Mouse (Mus musculus) lung, postnatal 0 days (tissue): ENCODE measurements at regions not wholly inside any gene's neighbourhood (a gene's known extent, or its start where the extent isn't known, plus 50 kb on each side); places are given as distances from the start of the nearest gene placed in this dataset.

Experiments
- ATAC-seq: fragments of 200-750 bp; cut with Nextera tagmentation; 2 replicates; pipeline ENCODE4 v1.8.0; 2017; ENCODE audit warnings: moderate library complexity
- DNase-seq: peaks from one replicate; pipeline ENCODE4 v3.0.0-alpha.2; 2016; ENCODE audit warnings: low spot score
- H3K27ac ChIP-seq: fragments of 300-500 bp; sonication (generic); 2 replicates; pipeline ENCODE4 v1.5.1; 2014; ENCODE audit warnings: antibody characterized with exemption, mild to moderate bottlenecking, low read length, mixed read lengths
- H3K27me3 ChIP-seq: fragments of 300-500 bp; sonication (generic); replicated peaks from 2 replicates; pipeline ENCODE4 v1.6.1; 2014; ENCODE audit warnings: low read length, mixed read lengths; ENCODE audit not compliant: insufficient read depth
- H3K36me3 ChIP-seq: fragments of 300-500 bp; sonication (generic); 2 replicates; pipeline ENCODE4 v1.6.1; 2014; ENCODE audit warnings: low read length, mixed read lengths; ENCODE audit not compliant: insufficient read depth
- H3K4me1 ChIP-seq: fragments of 300-500 bp; sonication (generic); 2 replicates; pipeline ENCODE4 v1.6.1; 2014; ENCODE audit warnings: antibody characterized with exemption, low read depth, low read length, mixed read lengths; ENCODE audit not compliant: insufficient read depth
- H3K4me2 ChIP-seq: fragments of 300-500 bp; sonication (generic); replicated peaks from 2 replicates; pipeline ENCODE4 v1.6.1; 2014; ENCODE audit warnings: low read depth, mild to moderate bottlenecking, low read length, moderate library complexity, mixed read lengths
- H3K4me3 ChIP-seq: fragments of 300-500 bp; sonication (generic); 2 replicates; pipeline ENCODE4 v1.5.1; 2014; ENCODE audit warnings: low read depth, low read length
- H3K9ac ChIP-seq: fragments of 300-500 bp; sonication (generic); replicated peaks from 2 replicates; pipeline ENCODE4 v1.6.1; 2014; ENCODE audit warnings: low read depth, mild to moderate bottlenecking
- H3K9me3 ChIP-seq: fragments of 300-500 bp; sonication (generic); 2 replicates; pipeline ENCODE4 v1.6.1; 2016; ENCODE audit warnings: low read length, mixed read lengths
- CTCF ChIP-seq: IDR thresholded peaks from 2 replicates; pipeline ENCODE4 v1.5.1; 2016; ENCODE audit warnings: antibody characterized with exemption, mild to moderate bottlenecking
- EP300 ChIP-seq: IDR thresholded peaks from 2 replicates; pipeline ENCODE4 v1.6.1; 2016; ENCODE audit warnings: antibody characterized with exemption, mild to moderate bottlenecking, control low read depth
- WGBS: fragments of 180-500 bp; shearing (Covaris S2); extraction: QIAGEN DNeasy Blood & Tissue Kit; methylation state at CpG from one replicate; pipeline ENCODE4 v1.1.7; 2014; 5-methylcytosine and 5-hydroxymethylcytosine counted together

DNA sequence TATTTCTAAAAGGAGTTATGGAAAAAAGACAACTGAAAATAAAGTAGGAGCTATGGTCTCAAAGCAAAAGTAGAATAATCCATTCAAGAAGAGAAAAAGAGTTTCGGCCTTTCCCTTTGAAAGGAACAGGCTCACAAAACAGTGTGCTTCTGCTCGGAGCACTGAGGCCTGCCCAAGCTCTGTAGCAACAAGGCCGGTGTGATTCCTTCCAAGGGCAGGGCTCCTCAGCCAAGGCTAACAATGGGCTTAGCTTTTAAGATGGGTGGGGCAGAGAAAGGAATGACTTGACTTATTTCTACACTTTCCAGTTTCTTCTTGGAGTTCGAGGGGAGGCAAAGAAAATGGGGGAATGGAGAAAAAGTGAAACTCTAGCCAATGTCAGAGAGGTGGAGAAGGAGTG lies 161.4 kb downstream of the Faxc start:
- no peak overlapping the region for H3K4me3 ChIP-seq
- no peaks in the 10 kb centered on the region for H3K27me3 ChIP-seq
- no peak overlapping the region for H3K27ac ChIP-seq
- H3K9ac ChIP-seq, result no peak overlapping the region
- H3K36me3 ChIP-seq, result no peaks in the 10 kb centered on the region
- WGBS, result 73% methylated on average over 4 of the region's 4 CpGs
- DNase-seq (no peak), ATAC-seq (no peak)
- no peaks in the 10 kb centered on the region for H3K9me3 ChIP-seq
- TF ChIP-seq CTCF (no peak), EP300 (no peak)
- H3K4me2 ChIP-seq, result no peak overlapping the region
- H3K4me1 ChIP-seq, result no peaks in the 10 kb centered on the region

- DNase-seq, result no peak
- Histone ChIP-seq H3K27me3 (no peaks in the 10 kb centered on the region), H3K36me3 (no peaks in the 10 kb centered on the region), H3K27ac (no peak overlapping the region), H3K4me2 (no peak overlapping the region), H3K4me3 (no peak overlapping the region), H3K9me3 (no peaks in the 10 kb centered on the region), H3K9ac (no peak overlapping the region), H3K4me1 (no peaks in the 10 kb centered on the region)
- WGBS, result 37% methylated on average over 11 of the region's 11 CpGs
- no peak for TF ChIP-seq CTCF
- no peak for TF ChIP-seq EP300
- no peak for ATAC-seq
Observed at GRCm38 (mm10) chr4:22095257-22096031, 164.3 kb downstream of the Faxc start.

- H3K27me3 ChIP-seq, result no peaks in the 10 kb centered on the region
- H3K36me3 ChIP-seq, result no peaks in the 10 kb centered on the region
- H3K4me1 ChIP-seq, result no peaks in the 10 kb centered on the region
- DNase-seq (no peak), ATAC-seq (no peak)
- H3K9me3 ChIP-seq, result no peaks in the 10 kb centered on the region
- no peak overlapping the region for H3K9ac ChIP-seq
- TF ChIP-seq CTCF (no peak), EP300 (no peak)
- WGBS, result 84% methylated on average over 9 of the region's 9 CpGs
- H3K27ac ChIP-seq, result no peak overlapping the region
- no peak overlapping the region for H3K4me3 ChIP-seq
- H3K4me2 ChIP-seq, result no peak overlapping the region
Observed at GRCm38 (mm10) chr4:22098605-22099004, 167.5 kb downstream of the Faxc start.

GRCm38 (mm10) chr4:22102478-22102877 lies 171.3 kb downstream of the Faxc start:
- H3K4me3 ChIP-seq, result no peak overlapping the region
- no peak for ATAC-seq
- TF ChIP-seq CTCF (no peak), EP300 (no peak)
- no peak overlapping the region for H3K4me2 ChIP-seq
- no peaks in the 10 kb centered on the region for H3K4me1 ChIP-seq
- no peaks in the 10 kb centered on the region for H3K9me3 ChIP-seq
- no peaks in the 10 kb centered on the region for H3K27me3 ChIP-seq
- no peak overlapping the region for H3K9ac ChIP-seq
- H3K27ac ChIP-seq, result no peak overlapping the region
- DNase-seq, result no peak
- WGBS, result 69% methylated on average over 5 of the region's 5 CpGs
- H3K36me3 ChIP-seq, result no peaks in the 10 kb centered on the region

DNA sequence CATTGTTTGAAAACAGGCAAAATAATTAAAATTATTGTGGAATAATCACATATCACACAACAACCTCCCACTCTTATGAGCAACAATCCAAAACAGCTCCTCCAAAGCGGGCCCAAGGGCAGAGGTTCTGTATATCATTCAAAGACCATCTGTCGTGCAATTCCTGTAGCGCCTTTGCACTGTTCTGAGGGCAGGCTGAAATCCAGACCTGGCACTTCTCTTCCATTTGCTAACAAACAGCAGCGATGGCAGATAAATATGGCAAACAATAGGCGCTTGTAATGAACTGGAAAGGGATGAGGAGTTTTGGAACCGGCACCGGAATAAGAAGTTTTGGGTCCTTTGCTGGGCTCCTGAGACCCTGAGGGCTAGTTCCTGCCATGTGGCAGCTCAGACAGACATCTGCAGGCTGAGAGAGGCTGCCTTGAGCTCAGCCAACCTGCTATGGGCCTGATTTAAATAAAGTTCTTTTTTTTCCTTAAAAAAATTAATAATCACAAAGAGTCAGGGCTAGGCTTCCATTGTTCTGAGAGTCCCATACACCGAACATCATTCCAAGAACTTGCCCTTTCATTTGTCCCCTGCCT lies 172.0 kb downstream of the Faxc start:
- DNase-seq (no peak), ATAC-seq (no peak)
- 57% methylated on average over 8 of the region's 8 CpGs for WGBS
- H3K9me3 ChIP-seq, result no peaks in the 10 kb centered on the region
- no peak overlapping the region for H3K4me3 ChIP-seq
- no peaks in the 10 kb centered on the region for H3K27me3 ChIP-seq
- H3K27ac ChIP-seq, result no peak overlapping the region
- H3K36me3 ChIP-seq, result no peaks in the 10 kb centered on the region
- no peaks in the 10 kb centered on the region for H3K4me1 ChIP-seq
- no peak overlapping the region for H3K4me2 ChIP-seq
- TF ChIP-seq CTCF, result no peak
- TF ChIP-seq EP300, result no peak
- H3K9ac ChIP-seq, result no peak overlapping the region

GRCm38 (mm10) chr4:22106883-22107282 lies 175.8 kb downstream of the Faxc start:
- no peak overlapping the region for H3K4me2 ChIP-seq
- 74% methylated on average over 9 of the region's 9 CpGs for WGBS
- no peaks in the 10 kb centered on the region for H3K36me3 ChIP-seq
- no peak for ATAC-seq
- H3K4me3 ChIP-seq, result no peak overlapping the region
- H3K9ac ChIP-seq, result no peak overlapping the region
- H3K27ac ChIP-seq, result no peak overlapping the region
- H3K27me3 ChIP-seq, result no peaks in the 10 kb centered on the region
- no peaks in the 10 kb centered on the region for H3K9me3 ChIP-seq
- no peaks in the 10 kb centered on the region for H3K4me1 ChIP-seq
- DNase-seq, result no peak
- TF ChIP-seq EP300 (no peak), CTCF (no peak)
